Mouse (Mus musculus) embryo, embryonic 10 days (tissue): ENCODE measurements at regions not wholly inside any gene's neighbourhood (a gene's known extent, or its start where the extent isn't known, plus 50 kb on each side); places are given as distances from the start of the nearest gene placed in this dataset.

Source experiments
- DNase-seq: peaks from one replicate; pipeline ENCODE4 v3.0.0-alpha.2; 2015; ENCODE audit warnings: low spot score

DNA sequence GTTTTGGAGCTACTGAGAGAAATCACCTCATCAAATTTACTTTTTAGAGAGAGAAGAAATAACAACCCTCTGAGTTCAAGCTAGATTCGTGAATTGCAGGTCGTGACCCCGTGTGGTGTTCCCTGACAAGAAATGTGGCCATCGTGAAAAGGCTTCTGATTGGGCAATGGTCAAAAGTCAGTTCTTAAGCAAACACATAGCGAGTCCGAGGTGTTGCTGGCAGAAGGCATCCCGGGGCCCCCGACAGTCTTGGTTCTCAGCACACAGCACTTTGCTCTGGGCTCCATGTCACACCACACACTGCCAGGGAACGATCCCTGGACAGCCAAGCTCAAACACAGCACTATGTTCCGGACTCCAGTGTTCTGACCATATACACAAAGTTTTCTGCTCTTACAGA, 320.0 kb downstream of the Etnk1 start:
- no peak for DNase-seq

DNA sequence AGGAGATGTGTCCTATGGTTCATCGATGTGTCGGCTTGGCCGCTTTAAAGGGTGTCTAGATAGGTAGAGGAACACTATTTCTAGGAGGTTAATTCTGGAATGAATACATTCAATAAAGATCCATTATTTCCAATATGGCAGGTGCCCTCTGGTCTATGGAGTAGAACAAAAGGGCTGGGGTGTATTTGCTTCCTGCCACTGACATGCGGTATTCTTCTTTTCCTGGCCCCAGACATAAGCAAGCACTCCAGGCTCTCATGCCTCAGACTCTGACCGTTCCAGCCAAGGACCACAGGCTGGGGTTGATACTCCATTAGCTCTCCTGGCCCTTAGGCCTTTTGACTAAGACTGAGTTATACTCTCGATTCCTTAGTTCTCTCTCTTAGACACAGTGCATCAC, 323.0 kb downstream of the Etnk1 start:
- no peak for DNase-seq

DNA sequence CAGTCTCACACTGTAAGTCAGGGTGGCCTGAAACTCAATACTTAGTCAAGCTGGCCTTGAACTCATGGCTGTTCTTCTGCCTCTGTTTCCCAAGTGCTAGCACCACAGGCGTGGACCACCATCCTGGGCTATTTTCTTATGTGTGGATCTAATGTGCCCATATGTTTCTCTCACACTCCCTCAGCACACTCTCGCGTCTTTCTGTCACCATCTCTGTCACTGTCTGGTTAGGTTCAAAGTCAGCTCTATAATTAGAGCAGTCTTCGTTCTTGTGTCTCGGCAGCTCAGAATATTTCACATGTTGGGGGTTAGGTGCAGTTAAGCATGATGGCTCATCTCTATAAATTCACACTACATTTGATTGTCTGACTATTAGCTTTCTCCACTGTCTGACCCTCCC, 324.4 kb downstream of the Etnk1 start:
- DNase-seq: no peak

DNA sequence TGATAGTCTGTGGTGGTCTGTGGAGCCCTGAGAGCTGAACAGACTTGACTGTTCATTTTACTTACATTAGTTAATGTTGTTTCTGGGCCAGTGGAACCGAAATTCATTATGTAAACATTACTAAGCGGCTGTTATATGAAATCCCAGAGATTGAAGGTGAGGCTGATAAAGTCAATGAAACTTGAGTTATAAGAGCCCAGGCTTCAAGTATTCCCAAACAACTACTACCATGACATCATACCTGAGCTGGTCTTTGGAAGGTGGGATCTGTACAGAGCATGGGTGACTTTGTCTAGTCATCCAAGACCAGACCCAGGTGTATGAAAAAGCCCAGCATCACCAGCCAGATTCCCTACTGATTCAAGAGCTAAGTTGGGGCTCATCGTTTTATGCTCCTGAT, 326.5 kb downstream of the Etnk1 start:
- DNase-seq: no peak

DNA sequence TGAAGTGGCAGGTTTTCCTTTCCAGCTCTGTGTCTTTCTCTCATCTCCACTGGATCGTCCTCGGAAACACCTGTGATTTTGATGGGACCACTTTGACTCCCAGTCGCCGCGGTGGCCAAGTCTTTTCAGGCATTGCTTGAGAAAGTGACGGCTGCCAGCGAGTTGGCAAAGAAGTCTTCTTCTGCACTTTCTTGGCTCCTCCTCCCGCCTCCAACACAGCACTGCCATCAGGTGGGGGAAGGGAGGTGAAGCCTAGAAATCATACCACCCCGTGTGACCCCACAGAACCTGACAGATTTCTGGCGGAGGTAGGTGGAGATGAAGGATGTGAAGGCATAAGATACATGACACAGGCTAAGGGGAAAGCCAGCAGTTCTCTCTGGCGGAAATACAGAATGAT, 327.3 kb downstream of the Etnk1 start:
- no peak for DNase-seq

DNA sequence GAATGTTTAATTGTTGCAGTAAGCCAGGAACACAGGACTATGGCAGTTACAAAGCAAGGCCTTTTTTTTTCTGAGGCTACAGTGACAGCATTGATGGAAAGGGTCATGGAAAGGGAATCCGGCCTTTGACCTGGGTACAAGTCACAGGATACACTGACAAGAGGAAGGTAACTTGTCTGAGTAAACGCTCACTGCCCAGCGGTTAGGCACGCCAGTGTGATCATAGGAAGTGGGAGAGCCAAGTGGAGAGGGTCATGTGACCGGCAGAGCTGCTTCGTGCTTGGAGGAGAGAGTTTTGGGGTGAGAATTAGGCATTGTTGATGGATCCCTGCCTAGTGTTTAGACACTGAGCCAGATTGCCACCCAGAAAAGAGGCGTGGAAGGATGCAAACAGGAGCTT, 327.9 kb downstream of the Etnk1 start:
- peak; percentile 32 for DNase-seq

DNA sequence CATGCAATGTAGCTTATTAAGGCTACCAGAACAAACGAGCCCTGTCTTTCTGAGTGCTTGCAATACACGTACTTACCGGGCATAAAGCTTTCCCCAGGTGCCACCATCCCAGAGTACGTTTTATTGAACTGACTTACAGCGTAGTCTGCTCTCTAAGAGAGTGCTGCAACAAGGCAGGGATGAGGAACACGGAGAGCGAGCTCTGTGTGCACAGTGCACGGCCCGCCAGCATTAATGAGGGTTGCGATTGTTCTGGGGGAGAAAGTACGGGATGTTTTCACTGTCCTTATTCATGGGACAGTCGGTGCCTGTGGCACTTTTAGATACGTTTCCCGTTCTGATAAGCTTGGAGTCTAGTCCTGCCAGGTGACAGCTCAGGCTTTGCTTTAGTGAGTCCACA, 331.7 kb downstream of the Etnk1 start:
- DNase-seq: no peak

DNA sequence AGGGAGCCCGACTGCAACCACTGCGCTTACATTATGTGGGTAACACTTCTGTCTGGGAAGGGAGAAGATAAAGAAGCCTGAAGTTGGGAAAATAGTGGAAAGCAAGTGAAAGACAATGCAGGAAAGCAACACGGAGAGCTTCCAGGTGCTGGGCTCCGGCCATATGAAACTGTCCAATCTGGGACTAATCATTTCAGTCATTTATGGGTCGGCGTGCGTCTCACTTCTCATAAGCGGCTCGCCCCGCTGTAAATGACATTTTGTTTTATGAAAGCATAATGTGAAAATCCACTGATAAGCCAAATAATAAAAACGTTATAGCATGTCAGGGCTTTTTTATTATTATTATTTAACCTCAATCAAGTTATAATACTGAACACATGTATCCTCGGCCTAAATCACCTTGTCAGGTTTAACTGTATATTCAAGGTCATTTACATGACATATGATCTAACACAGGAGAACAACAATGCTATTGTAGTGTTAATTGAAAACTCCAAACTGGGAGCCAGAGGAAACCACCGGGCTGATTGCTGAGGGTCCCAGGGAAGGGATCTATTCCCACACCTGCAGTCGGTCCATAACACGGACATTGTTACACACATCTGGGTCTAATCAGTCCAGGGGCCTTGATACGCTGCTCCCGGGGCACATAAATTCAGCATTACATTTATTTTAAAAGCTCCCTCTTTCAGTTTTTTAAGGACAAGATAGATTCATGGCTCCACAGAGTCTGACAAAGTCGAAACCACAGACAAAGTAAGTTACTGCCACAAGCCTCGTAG, 332.4 kb downstream of the Etnk1 start:
- peak; percentile 21 for DNase-seq

DNA sequence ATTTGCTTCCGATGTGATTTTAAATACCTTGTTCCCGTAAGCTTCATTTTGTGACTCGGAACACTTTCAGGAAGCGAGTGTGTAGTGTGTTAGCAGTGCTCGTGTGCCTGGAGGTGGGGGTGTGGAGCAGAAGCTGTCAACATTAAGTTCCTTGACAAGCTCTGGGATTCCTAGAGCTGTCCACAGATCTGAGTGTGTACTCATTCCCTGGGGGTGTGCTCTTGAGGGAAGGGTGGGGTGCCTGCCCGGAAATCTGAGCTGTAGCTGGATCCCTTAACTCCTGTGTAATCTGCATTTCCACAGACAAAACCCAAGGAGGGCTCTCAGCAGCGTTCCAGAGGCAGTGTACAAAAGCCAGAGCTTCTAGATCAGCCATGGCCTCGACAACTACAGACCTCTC, 335.8 kb downstream of the Etnk1 start:
- DNase-seq: no peak

DNA sequence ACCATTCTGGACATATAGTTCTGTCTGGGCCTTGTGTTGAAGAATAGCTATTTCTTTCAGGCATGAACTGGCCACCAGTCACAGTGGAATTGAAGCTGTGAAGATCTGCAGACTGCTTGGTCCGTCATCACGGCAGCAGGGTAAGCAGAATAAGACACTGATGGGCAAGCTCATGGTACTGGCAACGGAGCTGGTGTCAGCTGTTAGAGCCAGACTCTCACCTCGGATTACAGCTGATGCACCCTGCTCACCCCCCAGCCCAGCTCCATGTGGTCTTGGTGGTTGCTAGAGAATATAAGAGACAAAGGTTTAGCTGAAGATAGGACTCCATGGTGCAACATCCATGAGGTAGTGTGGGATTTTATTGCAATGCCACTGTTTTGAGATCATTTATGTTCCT, 336.9 kb downstream of the Etnk1 start:
- no peak for DNase-seq

DNA sequence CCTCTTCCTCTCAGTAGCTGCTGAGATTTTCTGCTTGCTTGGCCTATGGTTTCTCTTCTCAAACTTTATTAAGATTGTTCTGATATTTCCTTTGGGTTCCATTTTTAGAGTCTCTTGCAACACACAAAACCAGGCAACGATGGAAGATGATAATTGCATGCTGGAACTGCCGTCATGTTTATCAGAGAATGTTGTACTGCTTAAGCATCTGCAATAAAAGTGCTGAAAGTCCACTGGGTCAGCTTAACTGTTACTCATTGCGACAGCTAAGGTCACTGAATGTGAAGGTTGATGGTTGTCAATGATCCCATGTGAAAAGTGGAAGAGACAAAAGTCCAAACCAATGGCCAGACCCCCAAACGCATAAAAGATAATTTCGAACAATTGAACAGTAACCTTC, 346.4 kb downstream of the Etnk1 start:
- no peak for DNase-seq

DNA sequence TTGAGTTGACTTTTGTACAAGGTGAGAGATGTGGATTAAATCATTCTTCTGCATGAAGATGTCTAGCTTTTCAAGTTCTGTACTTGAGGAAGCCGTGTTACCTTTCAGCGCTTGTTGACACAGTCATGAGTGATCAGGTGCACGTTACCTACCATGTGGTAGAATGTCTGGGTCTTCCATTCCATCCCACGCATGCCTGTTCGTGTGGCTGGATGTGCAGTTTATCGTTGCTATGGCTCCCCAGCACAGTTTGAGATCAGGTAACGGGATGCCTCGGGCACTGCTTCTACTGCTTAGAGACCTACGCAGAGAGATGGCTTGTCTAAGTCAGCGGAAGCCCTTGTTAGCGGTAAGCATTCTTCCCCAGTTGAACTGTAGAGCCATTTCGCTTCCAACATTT, 348.1 kb downstream of the Etnk1 start:
- DNase-seq: no peak

DNA sequence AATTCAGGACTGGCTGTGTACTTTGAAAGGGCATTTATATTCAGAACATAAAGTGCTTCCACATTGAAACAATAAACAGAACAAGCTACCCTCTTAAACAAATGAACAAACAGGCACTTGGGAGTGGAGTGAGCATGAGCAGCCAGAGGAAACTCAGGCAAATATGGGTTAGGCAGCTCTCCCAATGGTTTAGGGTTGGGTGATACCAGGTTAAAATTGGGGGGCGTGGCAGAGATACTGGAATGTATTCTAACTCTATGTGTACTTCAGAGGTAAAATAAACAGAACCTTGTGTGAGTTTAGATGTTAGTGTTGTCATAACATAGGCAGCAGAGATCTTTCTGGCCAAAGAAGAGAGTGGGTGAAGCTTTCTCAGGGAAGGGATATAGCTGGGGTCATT, 349.7 kb downstream of the Etnk1 start:
- DNase-seq: no peak

DNA sequence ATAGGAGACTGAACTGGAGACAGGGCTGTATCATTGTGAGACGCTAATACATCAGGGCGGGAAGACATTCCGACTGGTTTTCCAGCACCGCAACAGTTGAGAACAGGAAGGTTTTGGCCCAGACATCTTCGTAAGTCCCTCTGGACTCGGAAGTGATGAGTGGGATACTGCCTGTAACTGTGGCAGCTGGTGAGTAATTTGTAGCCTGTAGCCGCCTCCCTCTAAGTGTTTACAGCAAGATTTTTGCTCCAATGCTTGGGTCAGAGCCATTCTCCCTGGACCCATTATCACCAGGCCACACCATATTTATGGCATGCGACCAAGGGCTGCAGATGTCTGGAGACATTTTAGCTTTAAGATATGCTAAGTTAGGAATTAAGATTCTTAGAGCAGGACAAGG, 351.5 kb downstream of the Etnk1 start:
- no peak for DNase-seq

DNA sequence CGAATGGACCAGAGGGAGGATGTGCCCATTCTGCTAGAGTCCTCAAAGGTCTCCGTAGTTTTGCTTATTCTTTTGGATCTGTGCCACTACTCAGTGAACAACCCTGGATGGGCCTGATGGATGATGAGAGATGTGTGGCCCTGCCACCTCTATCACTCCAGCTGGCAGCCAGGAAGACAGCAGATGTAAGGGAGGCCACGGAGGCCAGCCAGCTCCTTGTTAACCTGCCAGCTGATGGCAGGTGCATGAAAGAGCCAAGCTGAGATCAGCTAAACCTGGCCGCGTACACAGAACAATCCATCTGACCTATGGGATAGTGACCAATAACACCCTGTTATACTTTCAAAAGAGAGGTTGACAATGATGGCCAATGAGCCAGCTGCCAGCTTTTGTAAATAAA, 352.6 kb downstream of the Etnk1 start:
- no peak for DNase-seq

DNA sequence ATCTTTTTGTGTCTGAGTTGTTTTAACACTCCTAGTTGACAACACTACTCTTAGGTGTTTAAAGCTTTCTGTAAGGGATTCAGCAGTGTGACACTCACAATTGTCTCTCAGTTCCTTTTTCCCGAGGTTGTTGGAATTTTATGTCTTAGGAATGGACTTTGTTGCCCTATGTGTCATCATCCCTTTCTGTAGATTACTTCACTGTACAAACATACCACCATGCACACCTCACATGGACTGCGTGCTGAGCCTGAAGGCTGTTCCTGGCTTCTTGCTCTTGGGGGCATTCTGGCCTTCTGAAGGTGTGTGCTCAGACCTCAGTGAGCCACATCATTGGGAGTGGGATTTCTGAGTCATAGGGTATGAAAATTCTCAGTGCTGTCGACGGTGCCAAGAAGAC, 358.1 kb downstream of the Etnk1 start:
- no peak for DNase-seq

DNA sequence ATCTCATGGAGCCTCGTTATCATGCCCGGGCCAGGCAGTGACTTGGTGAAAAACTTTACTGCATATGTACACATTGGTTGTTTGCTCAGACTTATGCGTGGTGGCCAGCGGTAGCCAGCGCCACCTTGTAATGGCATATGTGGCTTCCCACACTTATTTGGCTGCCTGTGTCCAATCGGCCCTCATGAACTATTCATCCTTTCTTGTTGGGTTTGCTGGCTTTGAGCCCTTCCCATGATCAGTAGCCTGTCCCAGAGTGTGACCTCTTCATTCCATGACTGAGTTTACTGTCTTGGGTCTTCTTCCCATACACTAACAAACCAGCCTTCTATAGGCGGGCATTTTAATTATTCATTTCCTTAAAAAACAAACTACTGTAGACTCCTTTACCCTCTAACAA, 361.9 kb downstream of the Etnk1 start:
- no peak for DNase-seq

DNA sequence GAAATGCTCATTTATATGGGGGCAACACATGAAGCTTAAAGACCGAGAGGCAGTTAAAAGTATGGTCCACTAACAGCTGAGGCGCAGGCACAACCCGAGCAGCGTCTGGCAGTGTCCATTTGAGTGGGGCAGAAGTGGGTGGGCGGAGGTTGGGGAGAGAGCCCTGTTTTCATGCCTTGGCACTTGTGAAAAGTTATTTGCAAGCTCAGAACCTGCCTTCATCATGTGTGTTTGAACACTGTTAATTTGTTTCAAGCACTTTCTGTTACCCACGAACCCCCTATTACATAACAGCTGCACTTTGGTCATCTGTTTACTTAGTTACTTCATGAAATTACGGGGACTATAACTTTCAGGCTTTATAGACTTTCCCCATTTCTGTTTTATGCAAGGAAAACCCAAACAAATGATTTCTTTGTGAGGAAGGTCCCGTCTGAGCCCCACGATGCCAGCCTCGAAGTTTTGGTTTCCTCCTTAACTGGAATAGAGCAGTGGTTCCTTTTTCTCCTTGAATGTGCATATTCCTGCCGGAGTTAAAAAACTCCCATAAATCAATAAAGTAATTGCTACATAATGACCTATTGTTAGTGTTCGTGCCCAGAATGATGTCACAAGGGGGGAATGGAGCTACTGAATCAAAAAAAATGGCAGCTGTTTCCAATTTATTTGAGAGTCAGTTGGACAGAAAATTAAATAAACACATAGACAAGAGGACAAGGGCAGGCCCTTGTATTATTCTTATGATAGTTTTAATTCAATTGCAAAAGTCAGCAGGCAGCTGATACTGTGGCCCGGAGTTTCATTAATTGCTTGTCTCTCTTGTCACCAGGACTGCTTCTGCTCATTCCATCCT, 363.6 kb downstream of the Etnk1 start:
- DNase-seq: peak; percentile 12

DNA sequence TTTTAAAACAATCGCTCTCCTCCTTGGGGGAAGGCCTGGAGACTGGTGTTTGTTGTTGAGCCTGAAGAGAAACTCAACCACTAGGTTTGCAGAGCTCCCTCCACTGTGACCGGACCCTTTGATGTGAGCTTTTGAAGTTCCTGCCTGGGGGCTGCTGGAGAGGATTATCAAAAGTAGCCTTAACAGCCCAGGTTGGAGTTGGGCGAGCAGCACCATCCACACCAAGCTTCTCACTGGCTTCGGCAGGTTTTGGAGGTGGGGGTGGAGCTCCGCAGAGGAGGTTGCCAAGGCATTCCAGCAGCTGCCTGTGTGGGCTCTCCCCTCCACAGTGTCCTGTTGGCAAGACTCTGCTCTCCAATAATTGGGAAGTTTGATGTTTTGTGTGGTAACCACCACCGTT, 364.5 kb downstream of the Etnk1 start:
- DNase-seq: peak; percentile 30

DNA sequence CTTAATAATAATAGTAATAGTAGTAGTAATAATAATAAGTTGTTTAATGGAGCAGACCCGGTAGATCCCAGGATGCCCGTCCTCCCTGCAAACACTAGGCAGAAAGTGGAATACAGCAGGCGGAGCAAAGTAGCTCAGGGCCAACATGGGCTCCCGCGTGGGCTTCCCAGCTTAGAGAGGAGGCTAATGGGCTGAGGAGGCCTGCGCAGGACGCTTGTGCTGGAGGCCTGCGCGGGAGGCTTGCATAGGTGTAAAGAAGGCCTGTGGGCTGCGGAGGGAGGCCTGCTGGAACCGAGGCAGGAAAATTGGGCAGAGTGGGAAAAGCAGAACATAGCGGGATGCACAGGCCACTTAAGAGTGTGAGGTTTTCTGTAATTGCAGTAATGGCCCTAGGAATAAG, 365.4 kb downstream of the Etnk1 start:
- no peak for DNase-seq

DNA sequence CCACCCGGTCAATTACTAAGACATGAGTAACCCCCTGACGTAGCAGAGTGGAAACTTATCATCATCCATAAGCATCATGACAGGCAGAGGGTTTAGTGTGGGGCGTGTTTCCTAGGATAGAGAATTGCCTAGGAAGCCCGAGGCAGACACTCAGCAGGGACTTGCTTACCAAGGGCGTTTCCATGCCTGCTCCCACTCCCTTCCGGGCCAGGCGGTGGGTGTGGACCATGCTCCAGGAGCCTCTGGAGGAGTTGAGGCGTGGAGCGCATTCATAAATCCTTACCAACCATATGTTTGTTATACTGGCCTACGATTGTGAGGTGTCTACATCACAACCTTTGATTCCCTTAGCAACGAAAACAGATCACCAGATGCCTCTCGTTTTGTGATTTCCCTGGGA, 368.2 kb downstream of the Etnk1 start:
- no peak for DNase-seq

DNA sequence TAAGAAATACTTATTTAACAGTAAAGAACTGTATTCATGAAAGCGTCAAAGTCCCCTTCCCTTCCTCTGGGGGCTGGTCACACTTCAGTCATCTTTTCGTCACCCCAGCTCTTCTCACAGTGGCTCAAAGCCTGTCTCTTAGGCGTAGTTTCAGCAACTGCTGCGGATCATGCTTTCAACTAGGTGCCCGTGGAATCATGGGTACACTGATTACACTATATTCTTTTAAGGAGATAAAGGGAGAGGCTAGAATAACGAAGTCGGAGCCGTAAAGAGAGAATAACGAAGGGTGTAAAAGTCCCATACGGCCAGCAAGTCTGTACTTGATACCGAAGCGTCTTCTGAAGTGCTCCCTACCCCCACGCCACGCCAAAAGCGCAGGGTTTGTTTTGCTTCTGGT, 368.7 kb downstream of the Etnk1 start:
- DNase-seq: no peak

DNA sequence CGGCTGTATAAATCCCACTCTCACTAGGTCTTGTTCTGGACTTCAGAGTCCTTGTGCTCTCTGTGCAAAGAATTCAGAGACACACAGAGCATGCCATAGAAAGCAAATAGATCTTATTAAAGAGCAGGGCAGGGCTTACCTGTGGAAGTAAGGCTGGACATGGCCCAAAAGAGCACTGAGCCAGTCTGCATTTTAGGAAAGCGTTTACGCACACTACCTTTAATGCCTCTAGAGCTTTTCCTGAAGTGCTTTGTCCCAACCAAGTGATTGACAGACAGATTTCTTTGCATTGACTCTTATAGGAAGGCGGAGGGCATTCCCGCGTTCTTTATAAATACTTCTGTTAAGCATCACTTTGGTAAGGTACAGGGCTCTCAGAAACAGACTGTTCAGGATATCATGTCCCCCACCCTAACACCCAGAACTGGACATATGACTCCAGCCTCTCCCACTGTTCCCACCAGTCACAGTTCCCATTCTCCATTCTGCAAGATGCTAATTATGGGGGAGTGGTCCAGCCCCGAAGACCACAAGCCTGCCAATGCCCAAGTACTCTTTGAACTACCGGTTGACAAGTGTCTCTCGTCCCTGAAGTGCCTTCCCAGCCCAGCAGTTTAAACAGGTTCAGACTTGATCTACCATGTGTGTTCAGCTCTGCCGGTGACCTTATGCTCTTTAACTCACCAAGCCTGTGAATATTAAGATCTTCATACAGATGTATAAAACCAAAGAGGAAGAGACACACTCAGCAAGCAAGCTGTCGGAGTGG, 369.7 kb downstream of the Etnk1 start:
- DNase-seq: no peak
